Mouse (Mus musculus): ENCODE data around the gene Prcd. TPM values are rescaled to one million over a fixed set of nuclear protein-coding genes. Genes with fewer than 3 reads are reported as not detected.

Gene Prcd
- total RNA-seq, 1 experiment from 2014 or later = not detected

- ATAC-seq (ENCODE audit: extremely low read depth, insufficient number of reproducible peaks, low FRiP score, poor library complexity, severe bottlenecking) = no peak
Measured at GRCm38 (mm10) chr11:116646136-116646535, 7.2 kb upstream of the Prcd start.

GRCm38 (mm10) chr11:116646771-116647170 is 6.6 kb upstream of the Prcd start:
- ATAC-seq (ENCODE audit: extremely low read depth, insufficient number of reproducible peaks, low FRiP score, poor library complexity, severe bottlenecking) = no peak

- ATAC-seq (ENCODE audit: extremely low read depth, insufficient number of reproducible peaks, low FRiP score, poor library complexity, severe bottlenecking) = no peak
Measured at GRCm38 (mm10) chr11:116647340-116647991, 5.9 kb upstream of the Prcd start.

GRCm38 (mm10) chr11:116648213-116648921 is 5.0 kb upstream of the Prcd start:
- ATAC-seq (ENCODE audit: extremely low read depth, insufficient number of reproducible peaks, low FRiP score, poor library complexity, severe bottlenecking) = no peak

GRCm38 (mm10) chr11:116648976-116649375 is 4.4 kb upstream of the Prcd start:
- no peak for ATAC-seq (ENCODE audit: extremely low read depth, insufficient number of reproducible peaks, low FRiP score, poor library complexity, severe bottlenecking)

GRCm38 (mm10) chr11:116649711-116650337 is 3.5 kb upstream of the Prcd start:
- no peak for ATAC-seq (ENCODE audit: extremely low read depth, insufficient number of reproducible peaks, low FRiP score, poor library complexity, severe bottlenecking)

- ATAC-seq (ENCODE audit: extremely low read depth, insufficient number of reproducible peaks, low FRiP score, poor library complexity, severe bottlenecking) = no peak
Measured at GRCm38 (mm10) chr11:116650811-116651210, 2.5 kb upstream of the Prcd start.

GRCm38 (mm10) chr11:116651339-116651738 is 2.0 kb upstream of the Prcd start:
- no peak for ATAC-seq (ENCODE audit: extremely low read depth, insufficient number of reproducible peaks, low FRiP score, poor library complexity, severe bottlenecking)

- ATAC-seq (ENCODE audit: extremely low read depth, insufficient number of reproducible peaks, low FRiP score, poor library complexity, severe bottlenecking) = no peak
Measured at GRCm38 (mm10) chr11:116652330-116653098, 820 bp upstream of the Prcd start.

GRCm38 (mm10) chr11:116653709-116654221 is 431 bp downstream of the Prcd start:
- no peak for ATAC-seq (ENCODE audit: extremely low read depth, insufficient number of reproducible peaks, low FRiP score, poor library complexity, severe bottlenecking)

GRCm38 (mm10) chr11:116654255-116654821 is 1.0 kb downstream of the Prcd start, which contains the start of gene Cygb:
Cygb (minus strand) TSS chr11:116654313.
- no peak for ATAC-seq (ENCODE audit: extremely low read depth, insufficient number of reproducible peaks, low FRiP score, poor library complexity, severe bottlenecking)

GRCm38 (mm10) chr11:116656348-116657191 is 3.2 kb downstream of the Prcd start:
- no peak for ATAC-seq (ENCODE audit: extremely low read depth, insufficient number of reproducible peaks, low FRiP score, poor library complexity, severe bottlenecking)

GRCm38 (mm10) chr11:116657311-116658223 is 4.2 kb downstream of the Prcd start:
- peak; percentile 21; the same call in 1 of the 2 replicates for ATAC-seq (ENCODE audit: extremely low read depth, insufficient number of reproducible peaks, low FRiP score, poor library complexity, severe bottlenecking)

- no peak for ATAC-seq (ENCODE audit: extremely low read depth, insufficient number of reproducible peaks, low FRiP score, poor library complexity, severe bottlenecking)
Measured at GRCm38 (mm10) chr11:116658238-116658637, 4.9 kb downstream of the Prcd start.

- ATAC-seq (ENCODE audit: extremely low read depth, insufficient number of reproducible peaks, low FRiP score, poor library complexity, severe bottlenecking) = no peak
Measured at GRCm38 (mm10) chr11:116659027-116659621, 5.8 kb downstream of the Prcd start.

GRCm38 (mm10) chr11:116660181-116660580 is 6.8 kb downstream of the Prcd start:
- no peak for ATAC-seq (ENCODE audit: extremely low read depth, insufficient number of reproducible peaks, low FRiP score, poor library complexity, severe bottlenecking)

Measured in neutrophil, adult 5-6 weeks (primary cell).